Mouse (Mus musculus): ENCODE results near the gene Olfr1209.

DNA sequence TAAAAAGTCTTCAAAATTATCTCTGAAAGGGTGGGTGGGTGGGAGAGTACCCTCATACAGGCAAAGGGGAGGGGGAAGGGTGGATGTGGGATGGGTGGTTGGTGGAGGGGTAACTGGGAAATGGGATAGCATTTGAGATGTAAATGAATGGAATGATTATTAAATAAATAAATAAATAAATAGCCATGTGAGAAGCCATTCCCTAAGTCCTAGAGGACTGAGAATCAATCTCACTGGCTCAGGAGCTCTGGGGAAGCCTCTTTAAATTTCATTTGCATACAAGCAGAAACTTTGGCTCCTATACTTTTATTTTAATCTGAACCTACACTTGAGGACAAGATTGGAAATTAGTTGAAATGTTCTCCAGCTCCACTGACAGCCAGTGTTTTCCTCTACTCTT lies 38.7 kb upstream of the Olfr1209 start, which contains the start of gene Olfr1212:
- no peak for TF ChIP-seq POLR2A (IDR thresholded peaks at IDR 0.05; ENCODE audit: borderline replicate concordance, extremely low read depth, insufficient read depth, insufficient read length, poor library complexity, severe bottlenecking)
- no peak for TF ChIP-seq CTCF (IDR thresholded peaks at IDR 0.05; ENCODE audit: borderline replicate concordance, extremely low read depth, insufficient read depth, insufficient read length)

All from brain, embryonic 14.5 days (tissue).